Mouse (Mus musculus): ENCODE measurements around the gene Actl11.

Gene Actl11

GRCm38 (mm10) chr9:107923021-107923420 lies 5.2 kb upstream of the Actl11 start:
- DNase-seq = peak; percentile 72

- no peak for DNase-seq
Observed at GRCm38 (mm10) chr9:107923956-107924355, 4.3 kb upstream of the Actl11 start.

- DNase-seq = no peak
Observed at GRCm38 (mm10) chr9:107925251-107925650, 3.0 kb upstream of the Actl11 start.

GRCm38 (mm10) chr9:107926920-107927420 lies 1.3 kb upstream of the Actl11 start:
- DNase-seq = no peak

- DNase-seq = no peak
Observed at GRCm38 (mm10) chr9:107927749-107928148, 520 bp upstream of the Actl11 start.

GRCm38 (mm10) chr9:107932221-107932620 lies 4.0 kb downstream of the Actl11 start:
- DNase-seq = no peak

- no peak for DNase-seq
Observed at GRCm38 (mm10) chr9:107934146-107934545, 5.9 kb downstream of the Actl11 start.

- no peak for DNase-seq
Observed at GRCm38 (mm10) chr9:107935374-107935773, 7.1 kb downstream of the Actl11 start, which contains the start of gene Camkv. Gene Camkv (plus strand): TSS chr9:107935674.

- no peak for DNase-seq
Observed at GRCm38 (mm10) chr9:107935790-107936214, 7.5 kb downstream of the Actl11 start.

- DNase-seq = no peak
Observed at GRCm38 (mm10) chr9:107936215-107936822, 8.1 kb downstream of the Actl11 start.

- DNase-seq = no peak
Observed at GRCm38 (mm10) chr9:107936831-107937230, 8.6 kb downstream of the Actl11 start.

GRCm38 (mm10) chr9:107947241-107948194 lies 19.2 kb downstream of the Actl11 start:
- DNase-seq = no peak

- DNase-seq = no peak
Observed at GRCm38 (mm10) chr9:107949184-107949921, 21.1 kb downstream of the Actl11 start.

- no peak for DNase-seq
Observed at GRCm38 (mm10) chr9:107949922-107950235, 21.6 kb downstream of the Actl11 start, which contains the start of gene Traip. Gene Traip (plus strand): TSS chr9:107950136.

GRCm38 (mm10) chr9:107950460-107951355 lies 22.4 kb downstream of the Actl11 start:
- peak; percentile 92 for DNase-seq

GRCm38 (mm10) chr9:107955613-107956289 lies 27.5 kb downstream of the Actl11 start:
- DNase-seq = no peak

GRCm38 (mm10) chr9:107957141-107957540 lies 28.9 kb downstream of the Actl11 start:
- DNase-seq = no peak

- DNase-seq = no peak
Observed at GRCm38 (mm10) chr9:107959896-107960295, 31.6 kb downstream of the Actl11 start.

- DNase-seq = no peak
Observed at GRCm38 (mm10) chr9:107960928-107961327, 32.7 kb downstream of the Actl11 start.

- no peak for DNase-seq
Observed at GRCm38 (mm10) chr9:107961351-107961762, 33.1 kb downstream of the Actl11 start.

- DNase-seq = no peak
Observed at GRCm38 (mm10) chr9:107961881-107962280, 33.6 kb downstream of the Actl11 start.

All from kidney, adult 18-20 months (tissue).